Mouse (Mus musculus) left cerebral cortex, postnatal 4 days (tissue): ENCODE data around the gene Epsti1. TPM values are rescaled to one million over a fixed set of nuclear protein-coding genes. Genes with fewer than 3 reads are reported as not detected.

Source experiments
- DNase-seq: peaks from one replicate; pipeline ENCODE4 v3.0.0-alpha.2; 2022
- intact Hi-C: fragments of 180-260 bp; cut with DNase I; formaldehyde crosslinking; loops from one replicate; pipeline ENCODE4 v1.15.1; 2025
- total RNA-seq, 2 experiments: library from RNA; stranded (reverse); gene quantifications; 2 replicates each; pipeline ENCODE4 v1.2.3; 2021

Epsti1 gene
- total RNA-seq, 2 experiments from 2014 or later = 0.24 TPM; not detected in 1

GRCm38 (mm10) chr14:77921641-77922040, 17.6 kb downstream of the Epsti1 start:
- no peak for DNase-seq
- intact Hi-C loops = loop anchor here (10.0 kb wide), 1 partner anchor 777 kb away; no protein-coding TSS in a partner anchor

- intact Hi-C loops = loop anchor here (10.0 kb wide), 1 partner anchor 778 kb away; no protein-coding TSS in a partner anchor
- DNase-seq = no peak
Observed at GRCm38 (mm10) chr14:77923076-77923865, 19.2 kb downstream of the Epsti1 start.

- intact Hi-C loops = loop anchor here (10.0 kb wide), 1 partner anchor 781 kb away; no protein-coding TSS in a partner anchor
- DNase-seq = no peak
Observed at GRCm38 (mm10) chr14:77925414-77925813, 21.4 kb downstream of the Epsti1 start.

- intact Hi-C loops = loop anchor here (10.0 kb wide), 1 partner anchor 782 kb away; no protein-coding TSS in a partner anchor
- peak; percentile 31 for DNase-seq
Observed at GRCm38 (mm10) chr14:77926718-77927117, 22.7 kb downstream of the Epsti1 start.

- intact Hi-C loops = loop anchor here (10.0 kb wide), 1 partner anchor 783 kb away; no protein-coding TSS in a partner anchor
- peak; percentile 80 for DNase-seq
Observed at GRCm38 (mm10) chr14:77928021-77928420, 24.0 kb downstream of the Epsti1 start.

- intact Hi-C loops = loop anchor here (10.0 kb wide), 1 partner anchor 784 kb away; no protein-coding TSS in a partner anchor
- DNase-seq = no peak
Observed at GRCm38 (mm10) chr14:77928653-77929052, 24.6 kb downstream of the Epsti1 start.

- intact Hi-C loops = loop anchor here (10.0 kb wide), 1 partner anchor 784 kb away; no protein-coding TSS in a partner anchor
Observed at GRCm38 (mm10) chr14:77929139-77929678, 25.2 kb downstream of the Epsti1 start.

GRCm38 (mm10) chr14:77932150-77933047, 28.4 kb downstream of the Epsti1 start:
- no peak for DNase-seq
- intact Hi-C loops = no loop called here

More at GRCm38 (mm10) chr14:77929139-77929678, 25.2 kb downstream of the Epsti1 start:
- DNase-seq = no peak

GRCm38 (mm10) chr14:77933243-77933642, 29.2 kb downstream of the Epsti1 start:
- peak; percentile 20 for DNase-seq
- intact Hi-C loops = no loop called here

- peak; percentile 46 for DNase-seq
- intact Hi-C loops = no loop called here
Observed at GRCm38 (mm10) chr14:77934431-77934830, 30.4 kb downstream of the Epsti1 start.

- intact Hi-C loops = no loop called here
- DNase-seq = no peak
Observed at GRCm38 (mm10) chr14:77941105-77941504, 37.1 kb downstream of the Epsti1 start.

GRCm38 (mm10) chr14:77942235-77942634, 38.2 kb downstream of the Epsti1 start:
- DNase-seq = no peak
- intact Hi-C loops = no loop called here

- DNase-seq = no peak
- intact Hi-C loops = no loop called here
Observed at GRCm38 (mm10) chr14:77942793-77943558, 38.9 kb downstream of the Epsti1 start.

- intact Hi-C loops = no loop called here
- DNase-seq = no peak
Observed at GRCm38 (mm10) chr14:77961741-77962140, 57.7 kb downstream of the Epsti1 start.

GRCm38 (mm10) chr14:77963525-77963924, 59.5 kb downstream of the Epsti1 start:
- intact Hi-C loops = no loop called here

GRCm38 (mm10) chr14:77971355-77971754, 67.3 kb downstream of the Epsti1 start:
- no peak for DNase-seq
- intact Hi-C loops = no loop called here

More at GRCm38 (mm10) chr14:77963525-77963924, 59.5 kb downstream of the Epsti1 start:
- DNase-seq = no peak

- DNase-seq = no peak
- intact Hi-C loops = no loop called here
Observed at GRCm38 (mm10) chr14:77974221-77974620, 70.2 kb downstream of the Epsti1 start.

- intact Hi-C loops = no loop called here
- no peak for DNase-seq
Observed at GRCm38 (mm10) chr14:77975702-77976101, 71.7 kb downstream of the Epsti1 start.

GRCm38 (mm10) chr14:77981516-77981915, 77.5 kb downstream of the Epsti1 start:
- intact Hi-C loops = no loop called here
- DNase-seq = peak; percentile 38

GRCm38 (mm10) chr14:77997731-77998130, 93.7 kb downstream of the Epsti1 start:
- DNase-seq = no peak
- intact Hi-C loops = no loop called here
